Mouse (Mus musculus): ENCODE measurements at regions not wholly inside any gene's neighbourhood (a gene's known extent, or its start where the extent isn't known, plus 50 kb on each side); places are given as distances from the start of the nearest gene placed in this dataset.

DNA sequence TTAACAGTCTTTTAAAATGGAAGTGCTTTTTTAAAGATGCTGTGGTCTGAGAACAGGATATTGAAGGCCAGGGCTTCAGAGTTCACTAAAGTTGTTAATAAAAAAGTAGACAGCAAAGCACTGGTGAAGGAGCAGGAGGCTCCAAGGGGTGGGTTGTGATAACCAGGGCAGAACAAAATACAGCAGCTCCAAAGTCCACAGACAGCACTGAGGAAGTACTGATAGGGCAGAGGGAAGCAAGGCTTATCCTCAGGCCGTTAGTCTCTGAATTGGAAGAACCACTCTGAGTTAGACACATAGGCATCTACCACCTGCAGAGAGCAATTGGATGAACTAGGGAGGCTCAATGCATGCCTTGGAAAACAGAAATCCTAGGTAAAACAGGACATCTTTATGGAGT lies 62.1 kb downstream of the P2ry1 start:
- DNase-seq = no peak

DNA sequence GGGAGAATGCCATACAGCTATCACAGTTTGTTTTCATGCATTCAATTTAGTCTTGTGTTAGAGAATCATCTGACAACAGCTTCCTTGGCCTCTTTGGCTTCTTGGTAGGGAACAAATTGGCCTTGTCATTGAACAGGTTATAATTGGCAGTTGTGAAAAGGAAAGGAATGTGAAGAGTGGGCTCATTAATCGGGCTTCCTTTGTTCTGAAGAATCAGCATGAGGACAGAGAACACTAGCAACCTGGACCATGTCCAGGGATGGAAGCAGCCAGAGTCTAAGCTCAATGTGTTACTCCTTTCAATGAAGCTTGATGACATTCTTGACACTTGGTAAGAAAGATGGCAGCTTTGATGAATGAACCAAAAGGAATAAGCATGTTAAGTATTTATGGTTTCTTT lies 64.5 kb downstream of the P2ry1 start:
- no peak for DNase-seq

DNA sequence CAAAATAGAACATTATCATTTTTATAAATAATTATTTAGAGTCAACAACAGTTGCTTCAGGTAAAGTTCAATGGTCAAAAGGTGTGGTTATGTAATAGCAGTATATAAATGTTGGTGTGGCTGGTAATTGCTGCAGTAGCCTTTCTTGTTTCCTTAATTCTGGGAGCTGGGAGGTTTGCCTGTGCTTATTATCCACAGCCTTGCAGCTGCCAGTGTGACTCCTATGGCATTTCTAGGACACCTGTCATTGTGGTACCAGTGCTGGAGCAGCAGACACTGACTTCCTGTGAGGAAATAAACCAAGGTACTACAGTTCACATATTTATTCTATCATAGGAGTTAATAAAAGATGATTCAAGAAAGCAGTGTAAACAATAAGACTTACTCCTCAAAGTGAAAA lies 65.6 kb downstream of the P2ry1 start:
- no peak for DNase-seq

DNA sequence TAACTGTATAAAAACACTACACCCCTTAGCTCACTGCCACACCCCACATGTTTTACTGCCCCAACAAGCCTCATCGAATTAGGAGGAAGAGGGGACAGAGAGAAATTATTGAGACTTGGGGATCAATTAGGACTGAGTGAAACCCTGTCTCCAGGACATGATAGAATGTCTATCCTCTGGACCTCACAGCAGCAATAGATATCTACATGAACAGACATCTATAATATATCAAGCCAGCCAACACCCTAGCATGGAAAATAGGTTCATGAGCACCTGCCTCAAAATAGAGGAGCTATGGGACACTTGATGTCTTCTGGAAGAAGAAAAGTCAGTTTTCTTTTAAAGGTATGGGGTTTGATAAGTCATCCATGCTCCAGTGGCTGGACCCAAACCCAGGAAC lies 68.4 kb downstream of the P2ry1 start:
- no peak for DNase-seq

DNA sequence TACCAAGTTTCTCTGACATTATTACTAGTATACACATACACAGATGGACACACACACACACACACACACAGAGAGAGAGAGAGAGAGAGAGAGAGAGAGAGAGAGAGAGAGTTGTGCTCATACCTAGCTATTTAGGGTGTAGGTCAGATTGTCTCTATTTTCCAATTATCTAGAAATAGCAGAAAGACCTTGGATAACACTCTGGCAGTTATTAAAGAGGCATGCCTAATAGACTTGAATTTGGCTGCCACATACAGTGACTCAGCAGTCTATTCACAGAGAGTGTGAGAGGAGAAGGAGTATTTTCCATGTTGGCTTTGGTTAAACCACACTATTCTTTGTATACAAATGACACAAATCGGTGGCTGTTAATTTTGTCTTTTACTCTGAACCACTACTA lies 69.7 kb downstream of the P2ry1 start:
- no peak for DNase-seq

DNA sequence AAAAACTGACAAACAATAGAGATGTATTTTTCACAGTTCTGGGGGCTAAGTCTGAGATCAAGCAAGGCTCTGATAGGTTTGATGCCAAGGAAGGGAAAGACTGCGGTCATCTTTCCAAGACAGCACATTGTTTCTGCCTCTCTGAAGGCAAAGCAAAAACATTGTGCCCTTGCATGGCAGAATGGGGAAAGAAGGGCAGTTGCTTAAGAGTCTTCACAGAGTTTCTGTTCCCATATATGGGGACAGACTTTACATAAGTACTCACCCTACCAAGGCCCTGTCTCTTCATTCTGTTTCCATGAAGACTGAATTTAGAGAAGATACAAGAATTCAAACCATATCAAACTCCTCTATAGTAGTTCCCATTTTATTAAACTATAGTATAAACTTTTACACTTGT lies 70.5 kb downstream of the P2ry1 start:
- no peak for DNase-seq

DNA sequence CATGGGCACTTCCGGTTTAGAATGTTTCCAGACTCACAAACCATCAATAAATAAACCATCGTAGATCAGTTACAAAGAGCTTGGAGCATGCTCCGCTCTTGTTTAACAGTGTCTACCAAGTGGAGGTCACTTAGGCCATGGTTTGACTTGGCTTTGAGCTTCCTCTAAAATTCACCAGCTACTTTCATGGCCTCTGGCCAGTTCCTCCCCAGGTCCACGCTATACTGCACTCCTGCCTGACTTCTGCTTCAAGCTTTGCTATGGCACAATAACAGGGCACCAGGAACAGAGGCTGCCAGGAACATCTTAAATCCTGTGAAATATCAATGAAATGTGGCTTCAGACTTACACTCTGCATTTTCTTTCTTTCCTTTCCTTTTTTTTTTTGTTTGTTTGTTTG lies 71.2 kb downstream of the P2ry1 start:
- DNase-seq = no peak

DNA sequence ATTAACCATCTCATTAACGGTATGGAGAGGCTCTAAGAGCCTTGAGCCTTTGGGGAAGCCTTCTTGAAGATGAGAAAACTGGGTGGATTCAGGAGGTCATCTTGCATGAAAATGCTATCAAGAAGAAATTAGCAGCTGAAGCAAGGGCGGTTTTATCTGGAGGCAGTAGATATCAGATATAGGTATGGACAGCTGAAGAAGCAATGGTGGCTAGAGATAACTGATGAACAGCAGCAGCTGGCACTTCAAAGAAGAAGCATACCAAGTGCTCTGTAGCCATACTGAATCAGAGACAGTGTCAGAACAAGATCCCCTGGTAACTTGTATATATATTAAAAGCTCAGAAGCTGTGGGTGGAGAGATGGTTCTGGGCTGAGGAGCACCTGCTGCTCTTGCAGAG lies 73.2 kb downstream of the P2ry1 start:
- DNase-seq = no peak

DNA sequence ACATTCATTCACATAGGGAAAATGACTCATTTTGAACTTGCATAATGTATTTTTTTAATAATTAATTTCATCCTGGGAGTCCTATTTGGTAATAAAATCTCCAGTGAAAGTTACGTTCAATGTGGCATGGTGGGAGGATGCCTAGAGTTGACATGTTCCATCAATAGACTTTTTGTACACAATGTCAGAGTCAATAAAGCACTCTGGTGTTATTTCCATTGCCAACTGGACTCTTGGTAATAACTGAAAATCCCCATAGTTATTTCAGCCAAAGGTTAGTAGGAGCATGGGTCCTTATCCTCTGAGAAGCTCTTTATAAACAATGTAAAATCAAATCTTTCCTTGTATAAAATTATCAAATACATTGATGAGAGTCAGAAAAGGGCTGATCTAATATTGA lies 87.3 kb downstream of the P2ry1 start:
- no peak for DNase-seq

DNA sequence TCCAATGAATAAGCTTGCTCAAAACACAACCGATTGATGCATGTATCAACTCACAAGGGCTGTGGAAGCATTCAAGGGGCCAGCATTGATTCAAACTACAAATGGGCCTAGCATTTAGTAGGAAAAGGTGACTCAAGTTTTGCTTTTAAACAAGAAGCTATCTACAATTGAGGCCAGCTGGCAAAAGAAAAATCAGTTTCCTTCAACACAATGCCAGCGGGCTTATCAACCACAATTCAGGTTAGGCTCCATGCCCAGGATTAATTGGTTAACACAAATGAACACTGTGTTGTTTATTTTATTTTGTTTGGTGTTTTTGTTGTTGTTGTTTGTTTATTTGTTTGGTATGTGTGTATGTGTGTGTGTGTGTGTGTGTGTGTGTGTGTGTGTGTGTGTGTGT lies 89.4 kb downstream of the P2ry1 start:
- DNase-seq = no peak

DNA sequence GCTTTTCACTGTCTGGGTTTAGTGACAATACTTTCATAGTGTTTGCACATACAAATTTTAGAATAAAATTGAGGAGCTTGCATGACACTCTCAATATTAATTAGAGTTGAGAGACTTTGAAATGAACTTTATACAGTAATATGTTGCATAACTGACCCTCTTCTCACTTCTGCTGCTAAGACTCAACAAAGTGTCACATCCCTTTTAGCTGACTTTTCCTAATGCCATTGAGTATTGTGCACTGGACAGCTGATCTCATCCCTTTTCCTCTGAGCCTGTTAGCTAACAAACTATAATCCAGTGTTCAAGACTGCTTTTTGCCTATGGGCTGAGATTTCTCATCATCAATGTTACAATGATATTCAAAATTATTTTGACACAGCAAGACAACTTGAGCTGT lies 113.8 kb downstream of the P2ry1 start:
- DNase-seq = no peak

DNA sequence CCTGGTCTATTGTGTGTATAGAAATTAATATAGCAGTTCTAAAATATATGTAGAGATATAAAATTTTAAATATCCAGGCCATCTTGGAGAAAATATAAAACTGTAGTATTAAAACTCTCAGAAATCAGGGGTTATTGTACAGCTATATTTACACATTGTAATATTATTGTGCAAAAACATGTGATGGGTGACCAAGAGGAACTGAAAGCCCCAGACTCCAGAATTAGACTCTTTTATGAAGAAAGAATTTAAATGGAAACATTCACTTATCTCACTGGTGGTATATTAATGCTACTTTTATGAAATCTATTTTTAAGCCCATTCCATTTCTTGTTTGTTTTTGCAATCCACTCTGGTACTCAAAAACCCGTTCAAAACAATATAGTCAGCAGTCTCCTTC lies 130.5 kb downstream of the P2ry1 start:
- no peak for DNase-seq

DNA sequence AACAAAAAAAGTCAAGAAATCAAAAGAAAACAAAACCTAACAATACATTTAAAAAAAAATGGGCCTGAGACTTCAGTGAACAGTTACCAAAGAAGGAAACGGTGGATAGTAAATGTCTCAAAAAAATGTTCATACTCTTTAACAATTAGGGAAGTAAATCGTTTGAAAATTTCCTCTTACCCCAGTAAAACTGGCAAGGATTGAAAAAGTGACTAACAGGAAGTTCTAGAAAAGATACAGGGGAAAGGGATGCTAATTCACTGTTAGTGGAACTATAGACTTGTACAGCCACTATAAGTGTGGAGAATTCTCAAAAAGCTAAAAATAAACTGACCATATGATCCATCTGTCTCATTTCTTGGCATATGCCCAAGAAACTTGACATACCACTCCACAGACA lies 151.5 kb downstream of the P2ry1 start:
- DNase-seq = no peak

DNA sequence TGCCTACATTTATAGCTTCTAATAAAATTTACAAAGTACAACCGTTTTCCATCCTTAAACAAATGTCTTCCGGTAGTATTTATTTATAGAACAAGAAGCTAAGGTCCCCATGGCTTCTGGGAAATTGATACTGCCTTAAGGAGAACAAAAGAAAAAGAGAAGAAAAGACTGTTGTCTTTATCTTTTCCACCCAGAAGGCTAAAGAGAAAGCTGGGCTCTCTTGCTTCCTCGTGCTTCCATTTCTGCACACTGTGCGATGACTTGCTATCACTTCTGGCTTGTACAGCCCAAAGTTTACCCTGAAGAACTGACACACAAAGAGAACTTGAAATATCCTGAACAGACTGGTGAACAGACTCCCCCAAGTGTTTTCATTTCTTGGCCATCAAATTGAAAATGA lies 157.2 kb downstream of the P2ry1 start:
- no peak for DNase-seq

DNA sequence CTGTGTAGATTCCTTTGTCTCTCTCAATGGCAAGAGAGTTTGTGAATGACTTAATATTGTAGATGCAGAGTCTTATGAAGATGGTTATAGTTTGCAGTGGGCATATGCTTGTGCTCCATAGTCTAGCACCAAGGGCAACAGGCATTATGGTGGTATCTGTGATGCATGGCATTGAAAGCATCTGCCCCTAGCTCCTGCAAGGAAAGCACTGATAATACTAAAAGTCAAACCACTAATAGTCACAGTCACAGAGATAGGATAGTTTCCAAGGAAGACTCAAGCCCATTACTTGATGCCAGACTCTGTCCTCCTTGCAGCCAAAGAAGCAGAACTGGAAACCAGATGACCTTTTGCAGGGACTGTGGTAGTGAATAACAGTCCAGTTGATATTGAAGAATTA lies 158.8 kb downstream of the P2ry1 start:
- DNase-seq = no peak

DNA sequence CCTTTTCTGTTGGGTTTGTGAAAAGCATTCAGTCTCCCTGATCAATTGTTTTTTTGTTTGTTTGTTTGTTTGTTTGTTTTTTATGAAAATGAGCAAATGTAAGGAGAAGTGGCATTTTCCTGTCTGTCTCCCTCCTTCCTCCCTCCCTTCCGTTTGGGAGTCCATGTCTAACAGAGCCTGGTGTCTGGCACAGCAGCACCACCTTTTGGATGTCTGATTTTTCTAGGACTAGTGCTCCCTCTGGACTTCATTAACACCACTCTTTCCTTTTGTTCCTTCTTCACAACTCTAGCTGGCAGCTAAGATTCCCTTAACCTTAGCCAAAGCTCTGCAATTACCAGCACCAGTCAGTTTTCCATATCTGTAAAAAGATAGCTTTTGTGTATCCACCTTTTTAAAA lies 175.6 kb upstream of the Rap2b start:
- DNase-seq = no peak

DNA sequence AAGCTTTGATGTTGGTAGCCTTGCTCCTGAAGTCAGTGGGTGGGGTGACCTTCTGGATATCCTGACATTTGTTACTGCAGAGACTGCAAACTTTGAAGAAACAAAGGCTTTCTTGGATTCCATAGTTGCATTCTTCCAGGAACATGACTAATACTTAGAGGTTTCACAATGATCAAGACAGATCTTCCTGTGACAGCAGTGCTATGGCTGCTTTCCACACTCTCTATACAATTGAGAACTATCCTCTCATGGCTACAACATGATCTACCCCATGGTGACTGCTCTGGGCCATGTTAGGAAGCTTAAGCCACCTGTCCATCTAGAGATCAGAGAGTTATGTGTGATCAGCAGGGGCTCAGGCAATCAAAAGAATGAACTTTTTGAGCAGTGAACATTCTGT lies 172.8 kb upstream of the Rap2b start:
- no peak for DNase-seq

DNA sequence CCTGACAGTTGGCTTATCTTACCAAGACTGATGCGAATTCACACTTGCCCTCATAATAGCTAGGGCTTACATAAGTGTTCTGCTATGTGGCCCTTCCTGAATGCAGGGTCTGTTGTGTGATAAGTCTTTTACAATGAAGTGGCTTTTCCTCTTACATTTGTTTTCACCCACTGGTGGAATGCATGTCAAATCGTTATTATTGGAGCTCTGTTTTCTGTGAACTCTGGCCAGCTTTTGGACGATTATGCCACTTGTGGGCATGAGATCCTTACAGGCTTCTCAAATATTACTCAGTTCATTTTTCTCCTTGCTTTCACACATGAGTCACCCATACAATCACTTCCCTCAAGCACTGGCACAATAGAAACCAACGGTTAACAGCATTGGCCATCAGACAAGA lies 144.9 kb upstream of the Rap2b start:
- DNase-seq = no peak

DNA sequence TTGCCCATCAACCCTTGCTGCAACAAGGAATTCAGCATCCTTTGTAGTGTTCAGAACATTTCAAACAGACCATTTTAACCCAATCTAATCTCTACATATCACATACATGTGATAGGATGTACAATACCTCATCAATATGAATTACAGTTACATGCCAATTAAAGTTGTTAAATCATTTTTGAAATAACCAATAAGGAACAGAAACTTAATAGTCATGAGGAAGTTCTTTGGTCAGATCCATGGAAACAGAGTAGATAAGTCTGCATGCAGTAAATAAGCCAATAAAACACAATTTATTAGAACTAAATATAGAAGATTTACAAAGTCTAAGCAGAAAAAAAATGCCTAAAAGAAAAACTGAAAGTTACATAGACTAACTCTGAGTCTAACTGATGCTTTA lies 136.9 kb upstream of the Rap2b start:
- DNase-seq = no peak

DNA sequence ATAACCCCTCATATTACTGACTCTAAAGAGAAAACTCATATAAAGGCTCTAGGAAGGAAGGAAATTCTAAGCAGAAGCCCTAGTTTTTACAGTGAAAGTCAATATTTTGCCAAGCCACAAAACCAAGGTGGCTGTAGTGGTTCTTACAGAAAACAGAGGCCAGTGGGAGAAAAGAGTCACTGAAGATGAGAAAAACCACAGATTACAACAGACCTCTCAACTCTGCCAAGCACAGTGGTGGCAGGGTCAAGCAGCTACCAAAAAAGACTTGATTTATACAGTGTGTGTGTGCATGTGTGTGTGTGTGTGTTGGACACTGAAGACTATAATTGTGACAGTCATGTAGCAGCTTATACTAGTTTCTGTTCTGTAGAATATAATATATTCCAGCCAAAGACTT lies 136.4 kb upstream of the Rap2b start:
- DNase-seq = no peak

DNA sequence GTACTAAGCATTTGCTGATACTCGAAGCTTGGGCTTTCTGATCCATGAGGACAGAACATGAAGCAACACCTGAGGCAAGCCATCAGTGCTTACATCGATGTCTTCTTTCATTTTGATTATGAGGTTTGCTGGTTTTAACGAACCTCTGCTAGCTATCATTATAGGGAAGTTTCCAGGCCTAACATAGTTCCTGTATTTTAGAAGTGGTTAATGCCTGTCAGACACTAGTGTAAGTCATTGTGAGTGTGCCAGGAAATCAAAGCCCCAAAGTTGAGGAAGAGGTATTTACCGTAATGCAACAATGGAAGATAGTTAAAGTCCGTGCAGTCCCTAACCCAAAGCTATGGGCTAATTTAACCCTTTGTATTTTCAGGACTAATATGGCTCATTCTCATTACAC lies 120.1 kb upstream of the Rap2b start:
- no peak for DNase-seq

DNA sequence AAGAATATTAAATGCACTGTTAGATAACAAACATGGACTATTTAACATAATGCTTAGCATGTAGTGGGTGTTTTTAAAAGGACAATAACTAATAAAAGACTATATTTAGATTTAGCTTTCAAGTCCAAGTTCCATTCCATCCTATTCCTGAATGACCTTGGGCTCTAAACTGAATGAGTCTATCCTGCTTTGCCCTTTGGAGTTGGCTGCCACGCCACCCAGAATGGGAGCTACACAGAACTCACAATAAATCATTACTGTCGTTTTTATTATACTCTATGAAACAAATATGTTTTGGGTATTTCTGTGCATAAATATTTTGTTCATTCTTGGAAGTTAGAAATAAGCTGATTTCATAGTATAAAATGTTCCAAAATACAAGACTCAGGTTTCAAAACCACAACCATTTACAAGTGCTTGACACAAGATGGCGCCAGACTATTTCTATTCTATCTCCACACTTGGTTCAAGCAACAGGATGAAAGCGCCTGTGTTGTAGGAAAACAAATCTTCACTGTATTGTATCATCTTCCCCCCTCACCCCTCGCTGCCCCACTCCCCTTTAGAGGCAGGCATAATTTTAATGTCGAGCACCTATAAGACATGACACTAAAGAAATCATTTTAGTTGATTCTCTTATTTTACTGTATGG lies 117.4 kb upstream of the Rap2b start:
- DNase-seq = no peak

DNA sequence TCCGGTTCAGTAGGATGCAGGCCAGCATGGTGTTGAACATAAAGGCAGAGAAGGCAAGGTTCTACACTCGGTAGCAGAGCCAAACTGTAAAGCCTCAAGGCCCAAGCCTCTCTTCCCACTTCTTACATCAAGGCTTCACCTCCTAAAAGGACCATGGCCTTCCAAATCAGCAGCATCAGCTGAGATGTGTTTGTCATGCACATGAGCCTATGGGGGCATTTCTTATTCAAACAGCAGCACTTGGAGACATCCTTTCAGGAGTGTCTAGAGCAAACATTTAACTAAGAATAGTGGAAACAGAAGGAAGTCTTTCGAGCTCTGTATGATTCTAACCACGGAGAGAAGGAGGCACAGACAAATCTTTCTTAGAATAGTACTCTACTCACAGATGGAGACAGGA lies 115.0 kb upstream of the Rap2b start:
- DNase-seq = no peak

DNA sequence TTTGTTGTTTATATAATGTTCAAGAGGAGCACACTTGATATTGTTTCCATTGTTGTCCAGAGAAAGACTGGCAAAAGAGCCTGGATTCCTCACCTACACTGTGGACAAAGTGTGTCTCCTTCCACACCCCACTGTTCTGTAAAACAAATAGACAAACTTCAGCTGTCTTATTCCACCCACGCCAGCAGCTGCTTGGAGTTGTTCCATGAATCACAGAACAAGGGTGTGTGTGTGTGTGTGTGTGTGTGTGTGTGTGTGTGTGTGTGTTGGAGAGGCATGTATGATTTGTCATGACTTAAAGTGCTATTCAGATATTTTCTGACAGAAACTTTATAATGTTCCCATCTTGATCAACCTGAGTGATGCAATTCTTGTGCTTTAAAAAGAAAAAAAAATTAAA lies 114.1 kb upstream of the Rap2b start:
- no peak for DNase-seq

DNA sequence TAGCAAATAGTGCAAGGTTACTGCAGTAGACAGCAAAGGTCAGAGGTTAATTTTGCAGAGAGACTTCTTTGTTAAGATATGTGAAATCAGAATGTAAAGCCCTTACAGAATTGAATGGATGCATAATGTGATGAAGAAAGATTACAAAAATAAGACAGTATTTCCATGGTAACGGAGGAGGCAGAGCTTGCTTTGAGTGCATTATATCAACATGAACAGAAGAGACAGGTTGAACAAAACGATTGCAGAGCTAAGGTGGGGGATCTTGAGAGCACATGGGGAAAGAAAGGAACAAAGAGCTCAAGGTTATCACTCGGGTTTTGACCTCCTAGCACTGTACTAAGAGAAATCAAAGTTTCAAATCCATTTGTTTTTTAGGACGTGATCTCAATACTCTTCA lies 106.2 kb upstream of the Rap2b start:
- DNase-seq = no peak

DNA sequence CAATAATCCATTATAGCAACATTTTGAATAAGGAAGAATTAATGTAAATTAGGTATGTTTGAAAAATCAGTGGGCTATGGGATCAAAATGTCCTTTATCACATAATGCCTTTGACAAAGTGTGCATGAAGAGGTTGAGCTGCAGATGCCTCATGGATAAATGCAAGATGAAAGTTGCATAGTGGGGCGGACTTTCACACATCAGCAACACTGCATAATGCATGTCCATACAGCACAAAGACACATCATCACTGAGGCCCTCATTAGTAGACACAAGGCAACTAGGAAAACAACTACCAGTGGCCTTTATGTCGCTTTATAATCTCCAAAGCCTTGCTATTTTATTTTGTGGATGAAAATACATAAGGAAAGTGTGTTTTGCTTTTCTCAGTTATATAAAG lies 105.8 kb upstream of the Rap2b start:
- no peak for DNase-seq
